Mouse (Mus musculus): ENCODE measurements around the gene Megf6.

- TF ChIP-seq CTCF (IDR thresholded peaks at IDR 0.05; ENCODE audit: borderline replicate concordance, control insufficient read depth, extremely low read depth, insufficient read depth, low read length, poor library complexity): no peak
- TF ChIP-seq POLR2A (IDR thresholded peaks at IDR 0.05; ENCODE audit: control insufficient read depth, extremely low read depth, insufficient read depth, low read length, poor library complexity): no peak
Measured at GRCm38 (mm10) chr4:154293735-154294201, 123.2 kb downstream of the Megf6 start.
